ENCODE assay signal across 15 mouse cellular contexts in the genomic region with DNA sequence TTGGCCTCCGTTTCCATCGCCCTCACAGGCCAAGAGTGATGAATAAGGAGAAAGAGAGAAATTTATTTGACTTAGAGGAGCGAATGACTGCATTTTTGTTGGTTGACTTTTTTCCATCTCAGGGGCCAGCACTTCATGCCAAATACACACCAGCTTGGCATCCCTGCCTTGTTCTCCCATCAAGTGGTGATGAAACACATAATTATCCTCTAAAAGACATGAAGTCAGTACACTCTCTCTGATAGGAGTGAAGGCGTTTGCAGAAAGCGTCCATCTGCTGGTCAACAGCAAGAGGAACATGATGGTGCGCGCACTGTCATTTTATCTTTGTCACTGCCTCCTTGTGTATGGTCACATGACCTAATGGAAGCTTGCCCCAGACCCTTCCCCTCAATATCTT.
DNase-seq lines count a peak whose midpoint lies in the region; ATAC-seq and TF ChIP-seq lines count a peak whose summit lies in the region.
"Had no signal": no experiment of that assay in that cellular context is flagged by ENCODE, and none has a peak within 500 bp of the region (broad histone marks: within the 10 kb centered on the region; RNA-seq: fewer than 3 reads in every experiment).

No protein-coding gene starts in this region.

- no peaks in the 10 kb centered on the region for H3K27me3 ChIP-seq in heart, embryonic 10.5 days (ENCODE audit: insufficient read depth, poor library complexity, severe bottlenecking)
- H3K27me3 ChIP-seq in stomach, postnatal 0 days (ENCODE audit: control insufficient read depth, insufficient read depth, low read length), result 0 out of 2 replicates have a peak, but pooled peaks cover 3% of the 10 kb centered on the region
- H3K27me3 ChIP-seq in midbrain, embryonic 10.5 days (ENCODE audit: low read depth, poor library complexity, severe bottlenecking), result peaks cover 70% of the 10 kb centered on the region
- H3K27me3 ChIP-seq: limb, embryonic 12.5 days; stomach, embryonic 15.5 days had no signal

- no peak overlapping the region for H3K9ac ChIP-seq in stomach, postnatal 0 days (ENCODE audit: low read length)
- H3K9ac ChIP-seq: forebrain, postnatal 0 days; limb, embryonic 12.5 days; stomach, embryonic 15.5 days had no signal

- TF ChIP-seq EP300 in stomach, postnatal 0 days (optimal IDR thresholded peaks at IDR 0.05), result no peak

- H3K36me3 ChIP-seq in heart, embryonic 10.5 days, result no peaks in the 10 kb centered on the region
- H3K36me3 ChIP-seq in stomach, postnatal 0 days (ENCODE audit: control insufficient read depth, insufficient read depth, low read length), result no peaks in the 10 kb centered on the region
- H3K36me3 ChIP-seq in midbrain, embryonic 10.5 days, result no peaks in the 10 kb centered on the region
- H3K36me3 ChIP-seq: limb, embryonic 12.5 days; stomach, embryonic 15.5 days had no signal

- H3K4me2 ChIP-seq in stomach, postnatal 0 days (replicated peaks; ENCODE audit: low read depth), result no peak overlapping the region
- H3K4me2 ChIP-seq: limb, embryonic 12.5 days; stomach, embryonic 15.5 days had no signal

- no peak overlapping the region for H3K4me3 ChIP-seq in heart, embryonic 10.5 days
- H3K4me3 ChIP-seq in stomach, postnatal 0 days (ENCODE audit: low read depth, low read length), result no peak overlapping the region
- no peak overlapping the region for H3K4me3 ChIP-seq in midbrain, embryonic 10.5 days
- H3K4me3 ChIP-seq: limb, embryonic 12.5 days; stomach, embryonic 15.5 days had no signal

- peak; percentile 27 to 50 for DNase-seq in heart, adult 18-20 months
- DNase-seq in heart, embryonic 10.5 days (ENCODE audit: low spot score), result no peak
- peak; percentile 12 to 54 for DNase-seq in urinary bladder, postnatal 36 days (ENCODE audit: low spot score in 2 of 2)
- DNase-seq in urinary bladder, postnatal 10 days (ENCODE audit: low spot score), result no peak
- DNase-seq in lung, adult 18-20 months, result peak; percentile 66 to 71
- DNase-seq in stomach, postnatal 0 days (ENCODE audit: low spot score), result peak; percentile 16
- no peak for DNase-seq in neural tube, embryonic 10.5 days (ENCODE audit: extremely low spot score, low spot score)
- no peak for DNase-seq in midbrain, embryonic 10.5 days (ENCODE audit: low spot score)
- DNase-seq: forebrain, postnatal 0 days; kidney, postnatal 4 days; right cerebral cortex, postnatal 4 days had no signal

- H3K4me1 ChIP-seq in heart, embryonic 10.5 days, result no peaks in the 10 kb centered on the region
- no peaks in the 10 kb centered on the region for H3K4me1 ChIP-seq in stomach, postnatal 0 days (replicated peaks; ENCODE audit: control insufficient read depth, insufficient read depth)
- H3K4me1 ChIP-seq in midbrain, embryonic 10.5 days, result peaks cover 3% of the 10 kb centered on the region
- H3K4me1 ChIP-seq: stomach, embryonic 15.5 days had no signal

- no peak for TF ChIP-seq CTCF in stomach, postnatal 0 days (IDR thresholded peaks at IDR 0.05; ENCODE audit: low read depth)

- H3K27ac ChIP-seq in heart, embryonic 10.5 days, result no peak overlapping the region
- no peak overlapping the region for H3K27ac ChIP-seq in stomach, postnatal 0 days (replicated peaks)
- H3K27ac ChIP-seq in midbrain, embryonic 10.5 days (replicated peaks), result no peak overlapping the region
- H3K27ac ChIP-seq: limb, embryonic 12.5 days; macrophage; stomach, embryonic 15.5 days had no signal

- no peak for ATAC-seq in stomach, postnatal 0 days (ENCODE audit: low FRiP score, low TSS enrichment)
- ATAC-seq: forebrain, postnatal 0 days; intestine, embryonic 16.5 days had no signal

- WGBS in heart, embryonic 10.5 days, result 82% methylated on average over 7 of the region's 7 CpGs
- 73% methylated on average over 7 of the region's 7 CpGs for WGBS in stomach, postnatal 0 days
- WGBS in midbrain, embryonic 10.5 days, result 91% methylated on average over 7 of the region's 7 CpGs

- no peaks in the 10 kb centered on the region for H3K9me3 ChIP-seq in heart, embryonic 10.5 days
- H3K9me3 ChIP-seq in stomach, postnatal 0 days (ENCODE audit: control insufficient read depth, low read length), result no peaks in the 10 kb centered on the region
- H3K9me3 ChIP-seq in midbrain, embryonic 10.5 days (replicated peaks), result no peaks in the 10 kb centered on the region
- H3K9me3 ChIP-seq: limb, embryonic 12.5 days; stomach, embryonic 15.5 days had no signal

Comparison
In these comparisons a context has a peak if more than half of its experiments do, and no peak if none do; other contexts are left out.
1. DNase-seq: peak in heart, adult 18-20 months (2 of 2), urinary bladder, postnatal 36 days (2 of 2), lung, adult 18-20 months (2 of 2) and stomach, postnatal 0 days (single experiment); none in heart, embryonic 10.5 days (single experiment), urinary bladder, postnatal 10 days (single experiment), neural tube, embryonic 10.5 days (single experiment) and midbrain, embryonic 10.5 days (single experiment).